Mouse (Mus musculus) stomach, embryonic 16.5 days (tissue): ENCODE measurements around the gene Lysmd2. TPM values are rescaled to one million over a fixed set of nuclear protein-coding genes. Genes with fewer than 3 reads are reported as not detected.

Experiments
- ATAC-seq: fragments of 200-750 bp; cut with Nextera tagmentation; 2 replicates; pipeline ENCODE4 v1.8.0; 2017; ENCODE audit warnings: moderate number of reproducible peaks, moderate TSS enrichment; ENCODE audit not compliant: insufficient read depth, low FRiP score
- H3K27ac ChIP-seq: fragments of 300-500 bp; sonication (generic); 2 replicates; pipeline ENCODE4 v1.5.1; 2014; ENCODE audit warnings: low read length
- H3K27me3 ChIP-seq: fragments of 300-500 bp; sonication (generic); 2 replicates; pipeline ENCODE4 v1.6.1; 2014; ENCODE audit warnings: low read length, control low read depth, mixed read lengths; ENCODE audit not compliant: control insufficient read depth, insufficient read depth
- H3K36me3 ChIP-seq: fragments of 300-500 bp; sonication (generic); 2 replicates; pipeline ENCODE4 v1.6.1; 2014; ENCODE audit warnings: low read length; ENCODE audit not compliant: control insufficient read depth, insufficient read depth
- H3K4me1 ChIP-seq: fragments of 300-500 bp; sonication (generic); 2 replicates; pipeline ENCODE4 v1.6.1; 2014; ENCODE audit warnings: low read length, control low read depth, mixed read lengths; ENCODE audit not compliant: control insufficient read depth, insufficient read depth
- H3K4me2 ChIP-seq: fragments of 300-500 bp; sonication (generic); 2 replicates; pipeline ENCODE4 v1.6.1; 2014; ENCODE audit warnings: low read depth, low read length, mixed read lengths
- H3K4me3 ChIP-seq: fragments of 300-500 bp; sonication (generic); replicated peaks from 2 replicates; pipeline ENCODE4 v1.5.1; 2014; ENCODE audit warnings: mild to moderate bottlenecking, low read length
- H3K9ac ChIP-seq: fragments of 300-500 bp; sonication (generic); 2 replicates; pipeline ENCODE4 v1.6.1; 2014; ENCODE audit warnings: low read length
- H3K9me3 ChIP-seq: fragments of 300-500 bp; sonication (generic); replicated peaks from 2 replicates; pipeline ENCODE4 v1.6.1; 2016; ENCODE audit warnings: low read length, control low read depth; ENCODE audit not compliant: control insufficient read depth
- WGBS: fragments of 180-500 bp; shearing (Covaris S2); extraction: QIAGEN DNeasy Blood & Tissue Kit; methylation state at CpG from one replicate; pipeline ENCODE4 v1.1.7; 2014; 5-methylcytosine and 5-hydroxymethylcytosine counted together
- polyA plus RNA-seq: library from polyadenylated mRNA; unstranded; fragments of >200 nt; fragmentation: Nextera tagmentation; extraction: Ambion mirVana; gene quantifications from 2 replicates; pipeline ENCODE4 v1.2.1, GENCODE M21; 2015

The Lysmd2 gene
- polyA plus RNA-seq, 1 experiment from 2014 or later: 25.9 TPM

DNA sequence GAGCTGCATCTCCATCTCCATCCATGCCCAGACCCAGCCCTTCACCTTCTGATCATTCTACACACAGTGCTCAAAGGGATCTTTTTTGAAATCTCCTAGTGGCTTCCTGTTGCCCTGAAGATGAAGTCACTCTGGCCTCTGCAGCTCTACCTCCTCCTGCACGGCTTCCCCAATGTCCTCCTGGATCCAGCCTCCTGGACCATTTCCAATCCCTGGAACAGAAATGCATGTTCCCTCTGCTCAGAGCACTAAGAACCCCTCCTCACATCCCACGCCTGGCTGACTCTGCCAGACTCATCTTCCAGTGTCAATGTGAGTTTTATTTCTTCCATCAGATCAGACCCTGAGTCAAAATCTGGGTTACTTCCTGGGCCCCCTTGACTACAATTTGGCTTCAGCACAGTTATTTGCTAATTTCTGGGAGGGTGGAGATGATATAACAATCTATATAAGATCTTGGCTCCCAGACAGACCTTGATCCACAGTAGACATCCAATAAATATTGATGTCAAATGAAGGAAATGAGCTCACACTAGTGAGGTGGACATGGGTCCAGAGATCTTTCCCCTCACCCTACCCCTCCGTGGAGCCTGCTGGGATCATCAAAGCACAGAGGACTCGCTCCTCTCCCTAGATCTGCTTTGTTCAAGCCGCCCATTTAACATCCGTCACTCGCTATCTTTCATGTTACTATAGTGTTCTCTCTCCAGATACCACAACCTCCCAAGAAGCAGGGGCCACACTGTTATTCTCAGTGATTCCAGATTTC, 25.2 kb upstream of the Lysmd2 start:
- Histone ChIP-seq H3K9ac (no peak overlapping the region), H3K36me3 (no peaks in the 10 kb centered on the region), H3K4me2 (no peak overlapping the region), H3K27me3 (no peaks in the 10 kb centered on the region), H3K4me1 (no peaks in the 10 kb centered on the region; the same call in 1 of the 2 replicates), H3K27ac (no peak overlapping the region), H3K9me3 (no peaks in the 10 kb centered on the region), H3K4me3 (no peak overlapping the region)
- ATAC-seq: peak; percentile 31; the same call in 1 of the 2 replicates
- 60% methylated on average over 7 of the region's 7 CpGs for WGBS

DNA sequence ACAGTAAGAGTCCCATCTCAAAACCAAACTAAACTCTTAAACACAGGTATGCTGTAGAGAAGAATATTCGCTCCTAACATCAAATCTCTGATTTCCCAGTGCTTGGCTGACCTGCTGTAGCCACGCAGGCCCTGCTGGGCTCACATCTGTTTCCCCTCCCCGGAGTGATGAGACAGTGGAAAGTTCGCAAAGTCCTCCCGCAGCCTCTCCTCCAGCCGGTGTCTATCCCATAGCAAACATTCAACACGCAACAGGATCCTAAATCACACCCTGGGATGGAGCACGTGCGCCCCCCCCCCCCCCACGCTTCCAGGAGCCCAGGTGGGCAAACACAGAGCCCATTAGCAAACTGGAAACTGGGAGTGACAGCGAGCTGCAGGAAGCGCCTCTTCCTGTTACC, 24.0 kb upstream of the Lysmd2 start:
- no peaks in the 10 kb centered on the region for H3K36me3 ChIP-seq
- no peaks in the 10 kb centered on the region for H3K9me3 ChIP-seq
- WGBS: 22% methylated on average over 12 of the region's 12 CpGs
- H3K9ac ChIP-seq: no peak overlapping the region
- no peaks in the 10 kb centered on the region for H3K27me3 ChIP-seq
- no peak overlapping the region for H3K4me3 ChIP-seq
- H3K4me2 ChIP-seq: peak overlapping the region; percentile 31
- no peak for ATAC-seq
- H3K27ac ChIP-seq: no peak overlapping the region
- no peaks in the 10 kb centered on the region; the same call in 1 of the 2 replicates for H3K4me1 ChIP-seq

DNA sequence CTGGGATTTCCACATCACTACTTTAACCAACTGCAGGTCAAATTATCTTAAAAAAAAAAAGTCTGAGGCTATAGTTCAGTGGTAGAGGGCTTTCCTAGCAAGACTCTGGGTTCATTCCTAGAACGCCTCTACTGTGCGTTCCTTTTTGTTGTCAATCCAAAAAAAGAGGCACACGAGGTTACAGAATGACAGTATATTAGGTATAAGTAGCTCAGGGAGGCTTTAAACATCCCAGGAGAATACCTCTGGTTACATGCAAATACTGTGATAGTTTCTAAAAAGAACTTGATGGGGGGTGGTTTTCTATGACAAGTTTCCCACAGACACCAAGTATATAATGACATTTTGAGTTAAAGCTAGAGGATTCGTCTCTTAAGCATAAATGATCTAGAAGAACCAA, 18.0 kb upstream of the Lysmd2 start:
- H3K4me2 ChIP-seq: no peak overlapping the region
- H3K27ac ChIP-seq: no peak overlapping the region
- H3K27me3 ChIP-seq: peaks cover 4% of the 10 kb centered on the region; the same call in 1 of the 2 replicates
- H3K9ac ChIP-seq: no peak overlapping the region
- H3K36me3 ChIP-seq: no peaks in the 10 kb centered on the region
- WGBS: 91% methylated on average over 4 of the region's 4 CpGs
- no peaks in the 10 kb centered on the region for H3K9me3 ChIP-seq
- H3K4me3 ChIP-seq: no peak overlapping the region
- no peak for ATAC-seq
- H3K4me1 ChIP-seq: peaks cover 3% of the 10 kb centered on the region; the same call in 1 of the 2 replicates

DNA sequence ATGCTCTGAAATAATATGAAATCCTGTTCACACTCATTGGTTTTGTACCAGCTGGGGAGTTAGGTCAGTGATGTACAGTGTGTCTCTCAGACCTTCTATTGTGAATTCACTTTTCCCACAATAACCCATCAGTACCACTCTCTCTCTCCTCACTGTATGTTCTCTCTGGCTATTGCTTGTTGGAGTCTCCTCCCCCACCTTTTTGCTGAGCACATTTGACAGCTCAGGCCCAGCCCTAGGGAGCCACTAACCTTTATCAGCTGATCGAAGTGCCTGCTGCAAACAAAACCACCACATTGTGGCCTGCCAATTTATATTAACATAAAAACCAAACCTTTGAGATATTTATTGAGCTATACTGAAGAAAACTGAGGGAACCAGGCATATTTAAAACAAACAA, 16.0 kb upstream of the Lysmd2 start:
- Histone ChIP-seq H3K36me3 (no peaks in the 10 kb centered on the region), H3K27me3 (peaks cover 4% of the 10 kb centered on the region; the same call in 1 of the 2 replicates), H3K27ac (no peak overlapping the region), H3K4me2 (no peak overlapping the region), H3K9me3 (no peaks in the 10 kb centered on the region), H3K4me1 (peaks cover 3% of the 10 kb centered on the region; the same call in 1 of the 2 replicates), H3K4me3 (no peak overlapping the region), H3K9ac (no peak overlapping the region)
- WGBS: 47% methylated on average over 1 of the region's 1 CpGs
- no peak for ATAC-seq

DNA sequence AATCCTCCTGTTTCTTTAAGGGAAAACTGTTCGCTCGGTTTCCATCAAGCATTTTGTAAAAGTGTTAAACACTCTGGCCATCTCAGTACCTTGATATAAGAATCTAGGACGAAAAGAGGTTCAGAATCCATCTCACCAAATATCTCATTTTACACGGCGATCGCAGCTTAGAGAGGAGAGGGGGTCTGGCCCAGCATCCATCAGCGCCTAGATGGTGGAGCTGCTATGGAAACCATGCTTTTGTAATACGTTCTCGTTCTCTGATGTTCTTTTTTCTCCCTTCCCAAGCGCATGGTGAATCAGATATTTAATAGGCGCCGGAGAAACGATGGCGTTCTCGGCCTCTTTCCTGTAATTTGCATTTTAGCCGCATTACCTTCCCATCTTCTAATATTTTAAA, 15.6 kb upstream of the Lysmd2 start:
- H3K27me3 ChIP-seq: peaks cover 4% of the 10 kb centered on the region; the same call in 1 of the 2 replicates
- no peak overlapping the region for H3K9ac ChIP-seq
- peak overlapping the region; percentile 85 for H3K4me2 ChIP-seq
- no peak overlapping the region for H3K27ac ChIP-seq
- H3K4me1 ChIP-seq: peaks cover 3% of the 10 kb centered on the region; the same call in 1 of the 2 replicates
- ATAC-seq: no peak
- 26% methylated on average over 16 of the region's 16 CpGs for WGBS
- peak overlapping the region; percentile 72 for H3K4me3 ChIP-seq
- H3K9me3 ChIP-seq: no peaks in the 10 kb centered on the region
- H3K36me3 ChIP-seq: no peaks in the 10 kb centered on the region

DNA sequence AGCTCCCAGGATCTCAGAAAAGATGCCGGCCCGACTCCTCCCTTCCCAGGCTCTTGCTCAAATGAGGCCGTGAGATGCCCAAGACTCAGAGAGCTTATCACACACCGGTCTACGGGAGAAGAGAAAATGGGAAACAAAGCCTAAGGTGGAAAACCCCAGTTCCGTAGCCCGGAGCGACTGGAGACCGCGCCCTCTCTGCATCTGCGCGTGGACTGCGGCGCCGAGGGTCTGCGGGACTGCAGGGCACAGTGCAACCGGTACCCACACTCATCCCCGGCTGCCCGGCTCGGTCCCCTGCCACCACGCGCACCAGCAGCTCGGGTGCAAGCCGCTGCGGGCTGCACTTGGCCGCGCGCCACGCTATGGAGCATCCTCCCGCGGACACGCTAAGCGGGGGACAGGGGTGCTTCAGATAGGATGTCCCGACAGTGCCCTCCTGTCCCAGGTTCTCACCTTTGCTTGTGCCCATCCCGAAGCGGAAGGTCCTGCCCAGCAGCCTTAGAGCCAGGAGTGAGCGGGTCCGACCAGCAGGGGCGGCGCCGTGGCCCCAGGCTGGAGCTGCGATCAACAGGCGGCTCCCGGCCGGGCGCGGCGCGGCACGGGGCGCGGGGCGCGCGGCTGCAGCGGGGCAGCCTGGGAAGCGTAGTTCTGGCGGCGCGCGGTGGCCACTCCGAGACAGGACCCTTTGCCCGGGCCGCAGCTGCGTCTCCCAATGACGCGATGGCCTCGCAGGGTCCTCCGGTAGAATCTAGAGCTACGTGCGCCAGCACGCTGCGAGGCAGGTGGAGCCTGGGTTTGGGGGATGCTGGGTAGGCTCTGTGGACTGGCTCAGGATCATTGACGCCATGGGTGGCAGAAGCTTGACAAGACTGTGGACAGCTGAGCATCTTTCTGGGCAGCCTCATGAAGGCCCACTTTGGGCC, 14.7 kb upstream of the Lysmd2 start, which contains the start of gene Tmod2:
Gene Tmod2, minus strand, starts transcription at position 755 of the 923 bp plus-strand sequence.
- Histone ChIP-seq H3K4me2 (peak within 1 kb of the TSS; percentile 85), H3K27me3 (peaks cover 4% of the 10 kb centered on the region; the same call in 1 of the 2 replicates), H3K4me1 (peaks cover 3% of the 10 kb centered on the region; the same call in 1 of the 2 replicates), H3K4me3 (peak within 1 kb of the TSS; percentile 72), H3K36me3 (no peaks in the 10 kb centered on the region), H3K9ac (peak within 1 kb of the TSS; percentile 66), H3K9me3 (no peaks in the 10 kb centered on the region), H3K27ac (0 out of 2 replicates have a peak within 1 kb of the TSS, but pooled peaks have one; percentile 14)
- under 1% methylated on average over 74 of the region's 74 CpGs for WGBS
- peak; percentile 87 for ATAC-seq

DNA sequence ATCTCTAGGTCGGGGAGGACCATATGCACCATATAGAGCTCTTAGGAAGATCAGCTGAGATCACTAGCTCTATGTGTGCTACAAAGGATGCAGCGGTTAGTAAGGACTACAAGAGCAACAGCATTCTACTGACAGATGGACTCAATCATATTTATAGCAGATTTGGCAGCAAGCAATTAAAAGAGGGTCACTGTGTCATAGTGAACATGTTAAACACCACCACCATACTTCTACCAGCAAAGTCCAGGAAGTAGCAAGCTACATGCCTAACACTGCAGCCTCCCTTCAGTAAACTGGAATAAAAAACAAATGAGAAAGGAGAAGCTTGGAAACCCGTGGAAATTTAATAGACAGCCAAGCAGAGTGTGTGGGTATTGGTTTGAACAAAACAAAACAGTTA, 9.0 kb upstream of the Lysmd2 start:
- no peak overlapping the region for H3K4me2 ChIP-seq
- no peaks in the 10 kb centered on the region for H3K4me1 ChIP-seq
- 59% methylated on average over 3 of the region's 3 CpGs for WGBS
- no peak for ATAC-seq
- no peaks in the 10 kb centered on the region for H3K27me3 ChIP-seq
- H3K9me3 ChIP-seq: no peaks in the 10 kb centered on the region
- no peak overlapping the region for H3K9ac ChIP-seq
- no peaks in the 10 kb centered on the region for H3K36me3 ChIP-seq
- H3K27ac ChIP-seq: no peak overlapping the region
- no peak overlapping the region for H3K4me3 ChIP-seq

DNA sequence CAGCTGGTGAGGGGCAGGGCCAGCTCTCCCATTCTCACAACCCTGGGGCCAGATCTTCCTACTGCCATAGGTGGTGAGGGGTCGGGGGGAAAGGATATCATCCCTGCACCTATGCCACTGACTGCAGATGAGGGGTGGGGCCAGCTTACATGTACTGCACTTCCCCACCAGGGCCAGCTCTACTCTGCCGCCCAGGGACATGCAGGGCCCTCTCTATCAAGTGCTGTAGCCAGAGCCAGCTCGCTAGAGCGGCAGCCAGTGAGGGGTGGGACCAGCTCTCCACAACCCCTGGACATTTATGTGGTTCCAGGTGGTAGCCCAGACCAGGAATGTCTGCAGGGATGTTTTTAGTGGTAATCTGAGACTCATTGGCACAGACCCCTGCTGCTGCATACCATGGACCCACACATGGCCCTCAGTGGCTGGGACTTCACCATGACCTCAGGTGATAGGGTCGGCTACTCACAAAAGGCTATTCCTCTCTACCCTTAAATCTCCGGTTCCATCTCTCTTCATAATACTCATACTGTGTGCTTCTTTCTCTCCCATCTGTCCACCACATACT, 6.6 kb upstream of the Lysmd2 start:
- H3K9me3 ChIP-seq: no peaks in the 10 kb centered on the region
- H3K36me3 ChIP-seq: no peaks in the 10 kb centered on the region
- H3K27me3 ChIP-seq: no peaks in the 10 kb centered on the region
- H3K4me1 ChIP-seq: no peaks in the 10 kb centered on the region
- H3K9ac ChIP-seq: no peak overlapping the region
- H3K4me2 ChIP-seq: no peak overlapping the region
- no peak overlapping the region for H3K4me3 ChIP-seq
- H3K27ac ChIP-seq: no peak overlapping the region
- 87% methylated on average over 6 of the region's 6 CpGs for whole genome bisulfite sequencing
- peak; percentile 17; the same call in 1 of the 2 replicates for ATAC-seq
